Mouse (Mus musculus) ovary, postnatal 10 days (tissue): ENCODE measurements around the gene Flt1.

ENCODE experiments used
- DNase-seq: peaks from one replicate; pipeline ENCODE4 v3.0.0; 2022; ENCODE audit warnings: low spot score

Flt1 gene

GRCm38 (mm10) chr5:147725831-147726700 lies at the start of gene Flt1:
Gene Flt1 (minus strand): TSS chr5:147726011.
- no peak for DNase-seq

DNA sequence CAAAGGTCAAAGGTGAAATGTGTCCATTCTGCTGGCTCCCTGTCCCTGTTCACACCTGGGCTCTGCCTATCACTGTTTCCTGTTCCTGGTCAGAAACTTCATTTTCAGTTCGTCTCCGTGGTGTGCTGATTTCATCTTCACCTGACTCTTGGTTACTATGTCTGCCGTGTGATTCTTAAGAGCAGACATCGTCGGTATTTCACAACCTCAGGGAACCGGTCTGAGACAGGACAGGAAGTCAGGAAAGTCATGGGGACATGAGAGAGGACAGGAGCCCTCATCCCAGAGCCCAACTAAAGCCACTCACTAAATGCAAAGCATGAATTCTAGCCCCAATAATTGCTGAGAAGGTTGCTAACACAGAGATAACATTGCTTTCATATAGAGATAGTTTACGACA lies 49.4 kb upstream of the Flt1 start:
- DNase-seq = no peak

GRCm38 (mm10) chr5:147769918-147770317 lies 44.1 kb upstream of the Flt1 start:
- no peak for DNase-seq

GRCm38 (mm10) chr5:147764061-147764460 lies 38.2 kb upstream of the Flt1 start:
- no peak for DNase-seq

DNA sequence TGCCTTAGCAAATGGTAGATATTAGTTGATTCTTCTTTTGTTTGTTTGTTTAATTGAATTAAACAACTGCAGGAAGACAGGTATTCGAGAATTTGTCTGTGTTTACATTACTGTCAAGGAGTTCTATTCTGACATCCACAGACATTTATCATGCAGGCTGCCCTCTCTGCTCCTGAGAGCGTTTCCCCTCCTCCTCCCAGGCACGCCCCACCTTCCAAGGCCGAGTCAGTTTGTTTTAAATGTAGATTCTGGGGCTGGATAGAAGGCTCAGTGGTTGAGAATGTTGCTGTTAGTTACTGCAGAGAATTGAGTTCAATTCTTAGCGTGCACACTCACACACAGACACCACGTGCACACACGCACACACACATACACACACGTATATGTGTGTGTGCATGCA lies 36.2 kb upstream of the Flt1 start:
- DNase-seq = no peak

- DNase-seq = no peak
These were observed 35.5 kb upstream of the Flt1 start for GRCm38 (mm10) chr5:147761275-147761674.

DNA sequence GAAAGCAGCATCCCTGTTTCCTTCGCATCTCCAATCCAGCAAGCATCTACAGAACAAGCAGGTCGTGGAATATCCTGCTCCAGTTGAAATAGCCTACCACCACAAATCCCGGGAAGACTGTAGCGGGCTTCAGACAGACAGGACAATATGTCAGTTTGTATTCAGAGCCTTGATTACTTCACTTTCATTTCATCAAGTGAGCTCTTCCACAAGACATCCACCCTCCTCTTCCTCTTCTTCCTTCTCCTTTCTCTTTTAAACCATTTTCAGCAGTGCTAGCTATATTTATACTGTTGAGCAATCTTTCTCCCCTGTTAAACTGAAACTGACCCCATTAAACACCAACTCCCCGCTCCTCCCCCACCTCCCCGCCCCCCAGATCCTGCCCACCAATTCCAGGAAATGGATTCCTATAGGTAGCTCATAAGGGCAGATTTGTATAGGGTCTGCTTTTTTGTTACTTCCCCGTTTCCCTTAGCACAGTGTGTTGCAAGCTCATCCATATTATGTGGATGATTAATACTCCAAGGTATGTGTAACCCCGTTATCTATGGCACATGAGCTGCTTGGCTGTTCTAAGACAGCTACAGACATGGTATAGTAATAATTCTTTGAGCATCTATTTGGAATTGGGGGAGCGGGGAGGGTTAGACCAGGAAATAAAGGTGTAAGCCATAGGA lies 33.0 kb upstream of the Flt1 start:
- no peak for DNase-seq

DNA sequence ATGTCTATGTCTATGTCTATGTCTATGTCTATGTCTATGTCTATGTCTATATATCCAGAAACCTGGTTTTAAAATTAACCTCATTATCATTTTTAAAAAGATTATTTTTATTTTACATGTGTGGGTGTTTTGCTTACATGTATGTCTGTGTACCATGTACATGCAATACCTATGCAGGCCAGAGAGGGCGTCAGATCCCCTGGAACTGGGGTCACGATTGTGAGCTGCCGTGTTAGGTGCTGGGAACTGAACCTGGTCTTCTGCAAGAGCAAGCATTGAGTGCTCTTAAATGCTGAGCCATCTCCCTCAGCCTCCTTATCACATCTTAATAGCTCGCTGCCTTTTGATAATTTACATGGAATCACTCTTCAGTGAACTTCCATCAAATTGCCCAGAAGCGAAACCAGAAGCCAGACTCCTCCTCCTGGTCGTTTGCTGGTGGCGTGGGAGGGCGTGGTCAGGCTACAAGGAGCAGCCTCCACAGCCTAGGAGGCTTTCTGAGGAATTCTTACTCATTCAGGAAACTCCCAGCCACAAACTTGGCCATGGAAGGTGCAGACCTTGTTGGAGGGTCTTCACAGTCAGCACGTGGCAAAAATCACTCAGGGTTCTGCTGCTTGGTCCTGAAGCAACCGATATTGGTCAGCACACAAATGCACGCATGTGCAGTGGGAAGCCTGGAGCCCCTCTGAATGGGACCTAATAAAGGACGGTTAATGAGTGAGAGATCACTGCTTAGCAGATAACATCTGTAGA lies 32.2 kb upstream of the Flt1 start:
- DNase-seq = no peak

GRCm38 (mm10) chr5:147752914-147753341 lies 27.1 kb upstream of the Flt1 start:
- DNase-seq = no peak

GRCm38 (mm10) chr5:147751673-147752130 lies 25.9 kb upstream of the Flt1 start:
- DNase-seq = no peak

DNA sequence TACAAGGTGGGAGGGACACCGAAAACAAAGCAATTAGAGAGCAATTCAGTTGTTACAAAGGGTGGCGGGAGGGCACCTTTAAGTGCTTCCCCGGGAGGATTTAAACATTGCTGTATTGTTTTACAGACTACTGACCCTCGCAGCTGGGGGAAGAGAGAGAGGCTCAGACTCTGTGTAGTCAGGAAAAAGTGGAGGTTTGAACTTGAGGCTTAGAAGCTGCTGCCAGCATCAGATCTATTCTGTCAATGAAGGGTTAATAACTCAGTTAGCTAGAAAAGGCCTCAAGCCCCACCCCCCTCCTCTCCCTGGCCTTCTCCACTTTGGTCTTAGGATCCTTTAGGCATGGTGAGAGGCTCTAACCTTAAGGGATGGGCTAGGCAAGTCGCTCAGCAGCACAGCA lies 24.2 kb upstream of the Flt1 start:
- DNase-seq = no peak

DNA sequence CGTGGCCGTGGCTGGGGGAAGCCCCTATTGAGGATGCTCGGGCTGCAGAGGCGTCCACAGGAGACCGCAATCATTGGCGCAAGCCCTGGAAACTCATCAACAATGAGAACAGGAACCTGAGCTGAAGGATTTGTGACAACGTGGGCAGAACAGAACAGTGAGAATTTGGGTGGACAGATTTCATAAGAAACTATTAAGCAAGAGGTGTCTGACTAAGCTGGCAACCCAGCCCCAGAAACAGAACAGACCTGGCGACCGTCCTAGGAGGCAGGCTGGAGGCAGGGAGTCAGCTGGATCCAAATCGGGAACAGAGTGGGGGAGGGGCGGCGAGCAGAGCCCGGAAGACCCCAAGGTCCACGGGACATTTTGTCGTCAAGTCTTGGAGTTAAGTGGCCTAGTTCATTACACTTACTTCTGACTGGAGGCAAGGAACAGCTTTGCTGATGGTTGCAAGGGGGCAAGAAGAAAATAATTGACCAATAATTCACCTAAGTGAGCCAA lies 22.3 kb upstream of the Flt1 start:
- DNase-seq = no peak

- DNase-seq = no peak
These were observed 19.3 kb upstream of the Flt1 start for GRCm38 (mm10) chr5:147744900-147745653.

DNA sequence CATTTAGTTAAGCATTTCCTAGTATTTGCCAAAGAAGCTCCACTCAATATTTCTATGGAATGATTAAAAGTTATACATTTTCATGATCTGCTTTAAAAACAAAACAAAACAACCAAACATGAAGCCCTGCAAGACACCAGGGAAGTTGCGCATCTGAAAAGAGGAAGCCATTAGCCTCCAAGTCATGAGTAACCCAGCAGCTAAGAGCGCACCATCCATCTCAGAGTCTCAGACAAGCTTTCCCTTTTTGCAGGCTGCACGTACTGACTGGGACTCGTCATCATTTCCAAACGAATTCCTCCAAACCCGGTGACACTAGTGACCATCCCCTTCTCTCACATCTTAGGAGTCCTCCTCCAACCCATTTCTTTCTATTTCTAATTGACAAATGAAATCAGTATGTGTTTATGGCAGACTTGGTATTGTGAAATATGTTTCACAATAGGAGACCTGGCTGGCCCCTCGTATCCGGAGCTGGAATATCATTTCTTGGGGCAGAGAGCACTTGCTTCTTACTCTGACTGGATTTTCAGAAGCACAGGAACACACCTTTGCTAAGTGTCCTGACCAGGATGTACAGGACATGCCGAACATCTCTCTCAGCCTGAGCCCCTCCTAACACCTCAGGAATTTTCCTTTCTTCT lies 16.8 kb upstream of the Flt1 start:
- DNase-seq = no peak

GRCm38 (mm10) chr5:147736766-147737280 lies 11.0 kb upstream of the Flt1 start:
- DNase-seq = no peak

DNA sequence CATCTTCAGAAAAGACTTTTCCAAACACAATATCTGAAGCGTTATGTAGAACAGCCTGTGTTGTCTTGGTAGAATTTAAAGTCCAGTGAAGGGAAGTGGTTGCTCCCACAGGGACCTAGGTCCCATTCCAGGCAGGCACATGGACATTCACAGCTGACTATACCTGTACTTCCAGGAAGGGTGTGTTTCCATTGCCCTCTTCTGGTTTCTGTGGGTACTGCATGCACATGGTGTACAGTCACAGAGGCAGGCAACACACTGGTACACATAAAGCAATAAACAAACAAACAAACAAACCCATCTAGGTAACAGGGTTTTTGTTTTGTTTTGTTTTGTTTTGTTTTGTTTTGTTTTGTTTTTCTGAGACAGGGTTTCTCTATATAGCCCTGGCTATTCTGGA lies 7.9 kb upstream of the Flt1 start:
- DNase-seq = no peak

DNA sequence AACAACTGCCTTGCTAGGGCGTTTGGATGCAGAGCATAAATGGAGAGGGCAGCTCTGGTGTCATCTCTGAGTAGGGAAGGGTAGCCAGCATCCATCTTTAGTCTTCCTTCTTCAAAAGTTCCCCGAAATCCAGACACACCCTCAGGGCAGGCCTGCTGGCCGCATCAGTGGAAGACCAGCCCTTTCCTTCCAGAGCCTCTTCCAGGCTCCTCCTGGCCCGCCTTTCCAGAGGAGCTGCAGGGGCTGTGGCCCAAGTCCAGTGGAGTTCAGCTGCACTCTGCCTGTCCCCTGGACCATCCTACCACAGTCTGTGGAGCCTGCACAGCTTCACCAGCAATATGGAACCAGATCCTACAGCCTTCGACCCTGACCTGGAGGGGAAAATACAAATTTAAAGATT lies 7.1 kb upstream of the Flt1 start:
- no peak for DNase-seq

DNA sequence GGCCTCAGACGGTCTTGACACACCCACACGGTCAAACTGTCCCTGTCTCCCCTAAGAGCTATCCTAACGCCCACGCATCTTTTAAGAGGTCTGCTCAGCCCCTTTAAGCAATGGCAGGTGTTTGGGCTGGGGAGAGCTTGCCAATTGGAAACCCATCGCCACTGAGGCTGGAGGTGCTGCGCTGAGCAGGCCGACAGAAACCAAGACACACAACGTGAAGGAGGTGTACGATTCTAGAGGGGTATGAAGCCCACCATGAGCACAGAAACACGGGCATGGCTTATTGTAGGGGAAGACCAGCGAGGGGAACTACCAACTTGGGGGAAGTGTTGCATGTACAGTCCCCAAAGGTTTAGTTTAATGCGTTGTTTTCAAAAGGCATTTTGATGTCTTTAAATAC lies 1.7 kb upstream of the Flt1 start:
- DNase-seq = no peak

GRCm38 (mm10) chr5:147726701-147727393 lies 1.0 kb upstream of the Flt1 start:
- DNase-seq = no peak
